Mouse (Mus musculus) hindbrain, embryonic 16.5 days (tissue): ENCODE measurements at regions not wholly inside any gene's neighbourhood (a gene's known extent, or its start where the extent isn't known, plus 50 kb on each side); places are given as distances from the start of the nearest gene placed in this dataset.
A peak's percentile ranks its signal among the peaks of the same experiment; 100 is the strongest.

Experiments used
- ATAC-seq: fragments of 200-750 bp; cut with Nextera tagmentation; 2 replicates; pipeline ENCODE4 v1.8.0; 2017; ENCODE audit warnings: moderate TSS enrichment, moderate library complexity
- H3K27ac ChIP-seq: fragments of 300-500 bp; sonication (generic); 2 replicates; pipeline ENCODE4 v1.5.1; 2014; ENCODE audit warnings: low read depth, mild to moderate bottlenecking, control low read depth, low read length, moderate library complexity
- H3K27me3 ChIP-seq: fragments of 300-500 bp; sonication (generic); replicated peaks from 2 replicates; pipeline ENCODE4 v1.6.1; 2014; ENCODE audit warnings: low read length; ENCODE audit not compliant: control insufficient read depth, insufficient read depth
- H3K36me3 ChIP-seq: fragments of 300-500 bp; sonication (generic); 2 replicates; pipeline ENCODE4 v1.6.1; 2014; ENCODE audit warnings: mild to moderate bottlenecking, low read length, moderate library complexity, mixed read lengths; ENCODE audit not compliant: control insufficient read depth, insufficient read depth
- H3K4me1 ChIP-seq: fragments of 300-500 bp; sonication (generic); 2 replicates; pipeline ENCODE4 v1.6.1; 2014; ENCODE audit warnings: low read depth, low read length; ENCODE audit not compliant: control insufficient read depth, insufficient read depth
- H3K4me2 ChIP-seq: fragments of 300-500 bp; sonication (generic); 2 replicates; pipeline ENCODE4 v1.6.1; 2014; ENCODE audit warnings: mild to moderate bottlenecking, low read length, control low read depth, moderate library complexity
- H3K4me3 ChIP-seq: fragments of 300-500 bp; sonication (generic); 2 replicates; pipeline ENCODE4 v1.5.1; 2014; ENCODE audit warnings: mild to moderate bottlenecking, low read length, control low read depth, moderate library complexity
- H3K9ac ChIP-seq: fragments of 300-500 bp; sonication (generic); 2 replicates; pipeline ENCODE4 v1.6.1; 2014; ENCODE audit warnings: low read depth, mild to moderate bottlenecking, control low read depth, low read length, moderate library complexity
- H3K9me3 ChIP-seq: fragments of 300-500 bp; sonication (generic); 2 replicates; pipeline ENCODE4 v1.6.1; 2014; ENCODE audit warnings: mild to moderate bottlenecking, low read length, moderate library complexity; ENCODE audit not compliant: control insufficient read depth
- WGBS: fragments of 180-500 bp; shearing (Covaris S2); extraction: QIAGEN DNeasy Blood & Tissue Kit; methylation state at CpG from one replicate; pipeline ENCODE4 v1.1.7; 2014; 5-methylcytosine and 5-hydroxymethylcytosine counted together

DNA sequence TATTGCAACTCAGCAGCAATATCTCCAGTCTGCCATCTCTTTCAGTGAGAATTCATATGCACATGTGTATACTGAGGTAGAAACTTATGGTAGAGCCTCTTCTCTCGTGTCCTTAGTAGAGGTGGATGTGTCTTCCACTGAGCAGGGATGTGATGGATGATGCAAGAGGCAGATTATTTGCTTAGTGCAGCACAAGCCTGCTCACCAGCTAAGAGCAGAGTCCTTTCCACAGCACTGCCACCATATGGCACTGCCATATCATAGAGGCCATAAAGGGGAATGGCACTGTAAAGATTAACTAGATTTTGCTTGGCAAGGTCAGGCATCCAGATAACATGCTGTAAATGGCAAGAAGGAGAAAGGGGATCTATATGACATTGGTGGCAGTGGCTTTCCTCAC, 117.6 kb upstream of the Cdkn2b start:
- no peak overlapping the region for H3K27ac ChIP-seq
- WGBS: 78% methylated on average over 1 of the region's 1 CpGs
- ATAC-seq: 0 out of 2 replicates have a peak, but pooled peaks have one; percentile 28
- H3K9me3 ChIP-seq: no peaks in the 10 kb centered on the region
- H3K9ac ChIP-seq: no peak overlapping the region
- H3K4me2 ChIP-seq: no peak overlapping the region
- H3K36me3 ChIP-seq: no peaks in the 10 kb centered on the region
- H3K4me1 ChIP-seq: no peaks in the 10 kb centered on the region
- H3K4me3 ChIP-seq: no peak overlapping the region
- no peaks in the 10 kb centered on the region for H3K27me3 ChIP-seq

DNA sequence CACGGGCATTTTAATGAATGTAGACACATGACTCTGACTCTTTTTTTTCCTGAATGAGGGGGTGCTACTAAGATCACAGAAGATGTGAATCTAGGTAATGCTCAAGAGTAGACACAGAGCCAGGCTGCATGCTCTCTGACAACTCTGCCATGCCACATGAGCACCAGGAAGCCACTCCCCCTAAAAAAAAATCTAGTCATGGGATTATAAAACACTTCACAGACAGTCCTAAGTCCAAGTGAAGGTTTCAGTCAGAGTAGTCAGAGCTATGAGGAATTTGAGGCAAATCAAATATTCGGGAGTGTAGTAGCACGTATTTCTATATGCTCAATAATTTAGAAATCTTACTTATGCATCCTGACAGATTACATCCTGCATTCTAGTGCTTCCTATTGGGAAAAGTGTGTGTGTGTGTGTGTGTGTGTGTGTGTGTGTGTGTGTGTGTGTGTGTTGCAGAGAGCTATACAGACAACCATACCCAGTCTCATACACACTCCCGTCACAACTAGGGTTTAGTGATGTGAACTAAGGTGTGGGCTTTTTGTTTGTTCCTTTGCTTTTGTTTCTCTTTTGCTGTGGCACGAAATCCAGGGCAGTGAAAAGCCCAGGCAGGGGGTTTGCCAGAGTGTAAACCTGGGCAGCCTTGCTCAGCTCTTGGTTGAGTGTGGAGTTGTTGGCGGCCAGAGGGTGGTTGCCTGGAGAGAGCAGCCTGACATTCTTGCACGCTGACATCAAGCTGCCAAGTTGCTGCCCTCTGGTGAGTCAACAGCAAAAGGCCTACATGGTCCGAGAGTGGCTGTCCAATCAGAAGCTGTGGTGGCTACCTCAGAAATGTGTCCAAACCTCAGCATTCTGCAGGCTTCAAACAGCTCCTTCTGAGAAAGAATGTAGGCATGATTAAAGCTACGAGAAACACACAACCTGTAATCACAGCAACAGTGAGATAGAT, 116.8 kb upstream of the Cdkn2b start:
- no peak overlapping the region for H3K4me3 ChIP-seq
- 54% methylated on average over 9 of the region's 9 CpGs for WGBS
- no peaks in the 10 kb centered on the region for H3K4me1 ChIP-seq
- H3K4me2 ChIP-seq: no peak overlapping the region
- no peaks in the 10 kb centered on the region for H3K27me3 ChIP-seq
- H3K9me3 ChIP-seq: no peaks in the 10 kb centered on the region
- no peaks in the 10 kb centered on the region for H3K36me3 ChIP-seq
- no peak overlapping the region for H3K9ac ChIP-seq
- no peak overlapping the region for H3K27ac ChIP-seq
- peak; percentile 96 for ATAC-seq

DNA sequence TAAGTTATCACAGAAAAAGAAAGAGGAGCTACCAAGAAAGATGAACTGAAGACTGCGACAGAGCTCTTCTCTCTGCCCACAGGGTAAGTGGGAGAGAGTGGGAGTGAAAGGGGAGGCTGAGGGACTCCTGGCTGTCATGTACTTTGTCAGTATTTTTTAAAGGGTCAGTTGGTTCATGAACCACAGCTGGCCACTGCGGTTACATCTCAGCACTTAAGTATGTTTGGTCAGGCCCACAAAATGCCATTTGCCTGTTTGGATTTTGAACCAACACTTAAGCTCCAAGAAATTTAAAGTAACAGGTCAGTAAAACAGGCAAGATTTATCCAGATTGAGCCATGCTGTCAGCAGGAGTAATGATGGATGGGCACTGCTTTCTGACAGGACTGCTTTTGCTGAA, 115.1 kb upstream of the Cdkn2b start:
- Histone ChIP-seq H3K27ac (no peak overlapping the region), H3K9me3 (no peaks in the 10 kb centered on the region), H3K36me3 (no peaks in the 10 kb centered on the region), H3K27me3 (no peaks in the 10 kb centered on the region), H3K9ac (no peak overlapping the region), H3K4me2 (no peak overlapping the region), H3K4me3 (no peak overlapping the region), H3K4me1 (no peaks in the 10 kb centered on the region)
- 74% methylated on average over 2 of the region's 2 CpGs for WGBS
- no peak for ATAC-seq

DNA sequence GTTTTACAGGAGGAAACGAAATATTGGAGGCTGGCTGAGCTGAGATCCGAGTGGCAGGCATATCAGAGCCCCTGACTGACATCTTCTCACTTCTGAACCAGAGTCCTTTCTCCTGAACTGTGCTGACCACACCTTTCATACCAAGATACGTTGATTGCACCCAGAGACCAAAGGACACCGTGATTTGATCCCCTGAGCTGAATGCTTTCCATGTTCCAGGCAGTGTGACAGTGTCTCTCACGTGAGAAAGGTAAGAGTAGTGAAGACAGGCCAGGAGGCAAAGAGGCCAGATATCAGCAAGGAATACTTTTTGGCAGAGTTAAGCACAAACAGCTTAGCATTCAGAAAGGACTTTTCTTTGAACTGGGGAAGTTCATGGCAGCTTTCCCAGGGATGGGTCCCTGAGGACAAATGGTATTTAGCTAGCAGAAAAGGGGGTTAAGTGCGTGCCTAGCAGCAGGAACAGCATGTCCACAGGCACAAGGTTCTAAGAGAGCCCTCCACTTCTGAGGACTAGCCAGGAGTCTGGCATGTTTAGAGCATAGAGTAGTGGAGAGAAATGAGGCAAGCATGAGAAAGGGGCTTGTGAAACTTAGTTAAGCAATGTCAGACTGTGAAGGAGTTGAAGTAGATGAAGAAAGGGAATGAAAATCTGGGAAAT, 111.0 kb upstream of the Cdkn2b start:
- WGBS: 61% methylated on average over 6 of the region's 6 CpGs
- Histone ChIP-seq H3K27me3 (no peaks in the 10 kb centered on the region), H3K36me3 (no peaks in the 10 kb centered on the region), H3K9ac (no peak overlapping the region), H3K9me3 (no peaks in the 10 kb centered on the region), H3K27ac (no peak overlapping the region), H3K4me1 (no peaks in the 10 kb centered on the region), H3K4me2 (no peak overlapping the region), H3K4me3 (no peak overlapping the region)
- 0 out of 2 replicates have a peak, but pooled peaks have one; percentile 24 for ATAC-seq

DNA sequence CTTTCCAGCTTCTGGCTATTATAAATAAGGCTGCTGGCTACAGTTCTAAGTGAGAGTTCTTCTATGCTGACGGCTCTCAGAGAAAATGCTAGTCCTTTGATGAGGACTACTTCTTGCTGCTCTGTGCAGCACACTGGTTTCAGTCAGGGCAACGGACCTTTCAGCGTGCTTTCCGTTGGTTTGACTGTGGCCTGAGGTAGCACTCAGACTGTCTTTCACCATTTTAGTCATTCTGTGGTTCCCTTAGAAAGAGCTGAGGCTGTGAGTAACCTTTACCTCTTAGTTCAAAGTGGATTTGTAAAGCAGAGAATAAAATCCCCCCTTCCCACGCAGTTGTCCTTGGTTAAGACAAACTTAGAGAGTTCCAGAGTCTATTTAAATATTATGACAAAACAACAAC, 110.0 kb upstream of the Cdkn2b start:
- Histone ChIP-seq H3K4me2 (no peak overlapping the region), H3K4me1 (no peaks in the 10 kb centered on the region), H3K27ac (no peak overlapping the region), H3K9me3 (no peaks in the 10 kb centered on the region), H3K9ac (no peak overlapping the region), H3K36me3 (no peaks in the 10 kb centered on the region), H3K4me3 (no peak overlapping the region), H3K27me3 (no peaks in the 10 kb centered on the region)
- 90% methylated on average over 5 of the region's 5 CpGs for WGBS
- no peak for ATAC-seq

DNA sequence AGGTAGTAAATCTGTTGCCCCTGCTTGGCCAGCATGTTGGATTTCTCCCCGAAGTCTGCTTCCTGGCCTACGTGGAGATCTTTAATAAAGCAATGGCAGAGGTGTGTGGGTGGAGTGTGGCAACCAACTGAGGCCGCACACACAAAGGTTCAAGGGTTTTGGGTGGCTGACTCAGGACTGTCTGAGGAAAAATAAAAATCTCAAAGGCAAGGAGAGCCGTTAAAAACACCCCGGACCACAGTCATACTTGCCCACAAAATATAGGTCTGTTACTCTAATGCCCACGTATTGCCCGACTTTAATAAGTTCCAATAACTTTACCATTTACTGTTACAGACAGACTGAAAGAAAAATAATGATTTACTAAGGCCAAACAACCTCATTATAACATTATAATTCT, 108.7 kb upstream of the Cdkn2b start:
- Histone ChIP-seq H3K4me3 (no peak overlapping the region), H3K27ac (no peak overlapping the region), H3K27me3 (no peaks in the 10 kb centered on the region), H3K9me3 (no peaks in the 10 kb centered on the region), H3K4me1 (no peaks in the 10 kb centered on the region), H3K9ac (no peak overlapping the region), H3K36me3 (no peaks in the 10 kb centered on the region), H3K4me2 (no peak overlapping the region)
- ATAC-seq: no peak
- WGBS: 95% methylated on average over 7 of the region's 7 CpGs

DNA sequence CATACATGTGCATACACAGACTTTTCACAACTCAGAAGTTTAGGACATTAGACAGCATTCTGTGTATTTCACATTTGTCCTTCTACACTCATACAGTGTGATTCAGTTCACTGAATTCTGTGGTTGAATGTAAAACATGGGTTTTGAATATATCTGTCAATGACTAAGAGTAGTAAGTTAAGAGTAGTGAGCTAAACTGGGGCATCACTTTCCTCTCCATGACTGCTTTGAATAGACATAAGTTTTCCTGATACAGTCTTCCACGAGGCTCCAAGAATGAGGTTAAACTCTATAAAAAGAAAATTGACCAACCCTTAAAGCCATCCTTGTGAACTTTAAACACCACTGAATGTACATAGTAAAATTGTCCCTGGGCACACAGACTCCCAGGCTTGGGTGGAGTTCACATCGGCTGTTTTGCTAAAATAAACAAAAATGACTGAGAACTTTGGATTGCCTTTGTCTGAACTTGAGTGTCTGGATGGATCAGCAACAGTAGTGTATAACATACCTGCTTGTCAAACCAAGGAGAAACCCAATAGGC, 94.9 kb upstream of the Cdkn2b start:
- Histone ChIP-seq H3K27ac (no peak overlapping the region), H3K36me3 (no peaks in the 10 kb centered on the region), H3K9me3 (no peaks in the 10 kb centered on the region), H3K4me3 (no peak overlapping the region), H3K4me2 (no peak overlapping the region), H3K4me1 (no peaks in the 10 kb centered on the region), H3K9ac (no peak overlapping the region), H3K27me3 (no peaks in the 10 kb centered on the region)
- ATAC-seq: no peak
- 75% methylated on average over 2 of the region's 2 CpGs for WGBS

DNA sequence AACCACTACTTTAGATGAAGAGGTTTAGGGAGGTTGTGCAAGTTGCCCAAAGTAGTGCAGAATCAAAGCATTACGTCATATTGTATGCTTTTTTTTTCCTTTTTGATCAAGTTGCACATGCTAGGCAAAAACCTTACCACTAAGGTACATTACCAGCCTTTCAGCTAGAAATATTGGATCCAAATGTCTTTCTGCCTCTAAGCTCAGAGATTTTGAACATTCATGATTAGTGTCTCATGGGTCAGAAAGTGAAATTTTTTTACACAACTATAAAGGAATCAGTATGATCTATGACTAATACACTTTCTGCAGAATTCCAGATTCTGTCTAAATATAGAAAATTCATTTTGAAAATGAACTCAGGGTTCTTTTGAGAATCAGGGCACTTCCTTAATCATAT, 92.3 kb upstream of the Cdkn2b start:
- Histone ChIP-seq H3K4me3 (no peak overlapping the region), H3K4me1 (no peaks in the 10 kb centered on the region), H3K27me3 (no peaks in the 10 kb centered on the region), H3K27ac (no peak overlapping the region), H3K9me3 (no peaks in the 10 kb centered on the region), H3K9ac (no peak overlapping the region), H3K4me2 (no peak overlapping the region), H3K36me3 (no peaks in the 10 kb centered on the region)
- 93% methylated on average over 1 of the region's 1 CpGs for WGBS
- no peak for ATAC-seq

DNA sequence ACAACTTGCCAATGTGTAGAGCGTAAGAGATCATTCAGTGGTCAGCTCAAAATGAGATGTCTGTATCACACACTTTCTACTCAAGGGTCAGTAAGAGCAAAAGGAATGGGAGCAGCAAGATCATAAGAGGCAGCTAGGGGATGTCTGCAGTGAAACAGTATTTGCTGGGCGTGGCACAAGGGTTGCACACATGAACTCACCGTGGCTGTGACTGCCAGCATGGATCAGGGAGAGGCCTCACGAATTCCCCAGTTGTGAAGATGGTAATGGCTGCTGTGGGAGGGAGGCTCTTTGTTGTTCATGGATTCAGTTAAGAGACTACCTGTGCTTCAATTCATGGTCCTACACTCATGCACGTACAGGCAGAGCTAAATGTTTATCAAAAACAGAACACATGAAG, 91.5 kb upstream of the Cdkn2b start:
- Histone ChIP-seq H3K4me3 (no peak overlapping the region), H3K9ac (no peak overlapping the region), H3K27ac (no peak overlapping the region), H3K9me3 (no peaks in the 10 kb centered on the region), H3K4me2 (no peak overlapping the region), H3K36me3 (no peaks in the 10 kb centered on the region), H3K27me3 (no peaks in the 10 kb centered on the region), H3K4me1 (no peaks in the 10 kb centered on the region)
- 79% methylated on average over 5 of the region's 5 CpGs for WGBS
- no peak for ATAC-seq
